Mouse (Mus musculus) cerebellum, adult 8-10 months (tissue): ENCODE measurements at regions not wholly inside any gene's neighbourhood (a gene's known extent, or its start where the extent isn't known, plus 50 kb on each side); places are given as distances from the start of the nearest gene placed in this dataset.

Experiments
- DNase-seq: peaks from one replicate; pipeline ENCODE4 v3.0.0; 2022

- no peak for DNase-seq
These were observed 56.1 kb downstream of the Gm4791 start for GRCm38 (mm10) chr9:47054595-47054994.

- no peak for DNase-seq
These were observed 57.0 kb downstream of the Gm4791 start for GRCm38 (mm10) chr9:47055558-47055957.

GRCm38 (mm10) chr9:47059339-47060005 is 60.9 kb downstream of the Gm4791 start:
- no peak for DNase-seq

GRCm38 (mm10) chr9:47060757-47061156 is 62.2 kb downstream of the Gm4791 start:
- no peak for DNase-seq

GRCm38 (mm10) chr9:47062516-47062915 is 64.0 kb downstream of the Gm4791 start:
- no peak for DNase-seq

- DNase-seq: no peak
These were observed 65.2 kb downstream of the Gm4791 start for GRCm38 (mm10) chr9:47063751-47064150.

- no peak for DNase-seq
These were observed 66.0 kb downstream of the Gm4791 start for GRCm38 (mm10) chr9:47064463-47065032.

- no peak for DNase-seq
These were observed 70.9 kb downstream of the Gm4791 start for GRCm38 (mm10) chr9:47069436-47069835.

- DNase-seq: no peak
These were observed 72.4 kb downstream of the Gm4791 start for GRCm38 (mm10) chr9:47070958-47071357.

- no peak for DNase-seq
These were observed 78.4 kb downstream of the Gm4791 start for GRCm38 (mm10) chr9:47076946-47077345.

- no peak for DNase-seq
These were observed 78.9 kb downstream of the Gm4791 start for GRCm38 (mm10) chr9:47077416-47077815.

- DNase-seq: no peak
These were observed 79.4 kb downstream of the Gm4791 start for GRCm38 (mm10) chr9:47077945-47078344.

- DNase-seq: no peak
These were observed 82.9 kb downstream of the Gm4791 start for GRCm38 (mm10) chr9:47081407-47081806.

- no peak for DNase-seq
These were observed 93.3 kb downstream of the Gm4791 start for GRCm38 (mm10) chr9:47091796-47092195.

- DNase-seq: no peak
These were observed 97.1 kb downstream of the Gm4791 start for GRCm38 (mm10) chr9:47095656-47096055.

- DNase-seq: peak; percentile 39
These were observed 104.8 kb downstream of the Gm4791 start for GRCm38 (mm10) chr9:47103316-47103715.

GRCm38 (mm10) chr9:47103966-47104365 is 105.4 kb downstream of the Gm4791 start:
- DNase-seq: peak; percentile 27

GRCm38 (mm10) chr9:47108096-47108495 is 109.6 kb downstream of the Gm4791 start:
- no peak for DNase-seq

GRCm38 (mm10) chr9:47119253-47119652 is 120.7 kb downstream of the Gm4791 start:
- DNase-seq: no peak

GRCm38 (mm10) chr9:47123113-47123512 is 124.6 kb downstream of the Gm4791 start:
- DNase-seq: peak; percentile 26

GRCm38 (mm10) chr9:47125517-47125916 is 127.0 kb downstream of the Gm4791 start:
- DNase-seq: peak; percentile 31

GRCm38 (mm10) chr9:47126236-47126635 is 127.7 kb downstream of the Gm4791 start:
- DNase-seq: no peak

- no peak for DNase-seq
These were observed 129.3 kb downstream of the Gm4791 start for GRCm38 (mm10) chr9:47127756-47128424.

- DNase-seq: no peak
These were observed 130.6 kb downstream of the Gm4791 start for GRCm38 (mm10) chr9:47129101-47129500.
